Mouse (Mus musculus): ENCODE results near the gene St6galnac1. TPM values are rescaled to one million over a fixed set of nuclear protein-coding genes. Genes with fewer than 3 reads are reported as not detected.
"Not testable (repeated sequence)": the region's sequence is repeated elsewhere in the genome, so short reads cannot be mapped to it uniquely, and the experiment has no call there.

Gene St6galnac1
- polyA plus RNA-seq, 1 experiment from 2014 or later, result not detected

DNA sequence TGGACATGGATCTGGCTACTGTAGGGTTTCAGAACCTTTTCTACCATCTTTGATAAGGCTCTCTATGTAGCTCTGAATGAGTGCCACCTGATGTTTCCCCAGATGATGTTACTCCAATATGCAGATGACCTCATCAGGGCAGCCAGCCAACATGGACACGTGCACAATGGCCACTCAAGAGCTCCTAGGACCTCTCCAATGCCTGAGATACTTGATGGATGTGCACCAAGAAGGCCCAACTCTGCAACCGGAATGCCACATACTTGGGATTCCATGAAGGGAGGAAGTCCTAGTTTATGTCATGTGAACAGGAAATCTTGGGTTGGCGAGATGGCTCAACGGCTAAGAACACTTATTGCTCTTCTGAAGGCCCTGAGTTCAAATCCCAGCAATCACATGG, 20.1 kb downstream of the St6galnac1 start:
- 62% methylated on average over 4 of the region's 4 CpGs for WGBS
- H3K27me3 ChIP-seq (replicated peaks), result no peaks in the 10 kb centered on the region; the same call in 1 of the 2 replicates
- ATAC-seq (ENCODE audit: extremely low read depth, insufficient number of reproducible peaks, low FRiP score, low TSS enrichment), result no peak

DNA sequence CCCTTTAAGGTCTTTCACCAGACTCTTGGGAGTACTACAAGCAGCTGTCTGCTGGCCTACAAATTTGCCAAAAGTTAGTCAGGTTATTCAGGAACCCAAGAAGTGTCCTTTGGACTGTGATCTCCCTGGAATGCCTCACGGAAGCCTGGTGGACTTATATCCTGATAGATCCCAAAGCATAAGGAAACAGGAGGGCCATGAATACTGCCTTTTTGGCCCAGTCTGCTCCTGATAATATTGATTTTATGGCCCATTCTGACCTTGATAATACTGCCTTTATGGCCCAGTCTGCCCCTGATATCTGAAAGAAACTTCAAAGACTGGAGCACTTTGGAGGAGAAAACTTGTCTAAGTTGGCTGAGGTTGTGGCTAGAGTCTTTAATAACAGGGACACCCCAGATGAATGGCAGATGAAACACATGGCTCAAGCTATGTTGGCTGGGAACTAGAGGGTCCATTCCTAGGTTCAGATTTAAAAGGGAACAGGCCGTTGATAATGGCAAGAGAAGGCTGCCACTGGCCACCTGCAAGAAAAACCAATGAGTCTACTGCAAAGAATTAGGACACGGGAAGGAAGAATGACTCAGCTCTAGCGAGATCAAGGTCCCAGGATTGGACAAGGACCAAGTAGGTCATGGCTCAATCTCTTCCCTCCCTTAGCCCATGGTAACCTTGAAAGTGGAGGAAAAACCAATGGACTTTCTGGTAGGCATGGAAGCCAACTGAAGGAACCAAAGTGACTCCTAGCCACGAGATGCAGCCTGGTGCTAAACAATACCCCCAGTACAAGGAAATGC, 21.4 kb downstream of the St6galnac1 start:
- no peak overlapping the region for H3K9ac ChIP-seq
- H3K4me1 ChIP-seq, result no peaks in the 10 kb centered on the region
- no peaks in the 10 kb centered on the region for H3K36me3 ChIP-seq
- no peak overlapping the region for H3K4me2 ChIP-seq
- no peak overlapping the region for H3K27ac ChIP-seq (replicated peaks)
- WGBS, result 70% methylated on average over 5 of the region's 5 CpGs
- no peaks in the 10 kb centered on the region; the same call in 1 of the 2 replicates for H3K27me3 ChIP-seq (replicated peaks)
- ATAC-seq (ENCODE audit: extremely low read depth, insufficient number of reproducible peaks, low FRiP score, low TSS enrichment), result no peak
- H3K4me3 ChIP-seq, result no peak overlapping the region
- H3K9me3 ChIP-seq, result no peaks in the 10 kb centered on the region

More for the DNA sequence above, 20.1 kb downstream of the St6galnac1 start:
- no peak overlapping the region for H3K4me3 ChIP-seq
- no peaks in the 10 kb centered on the region for H3K9me3 ChIP-seq
- H3K4me1 ChIP-seq, result no peaks in the 10 kb centered on the region
- H3K27ac ChIP-seq (replicated peaks), result no peak overlapping the region
- H3K9ac ChIP-seq, result no peak overlapping the region
- no peaks in the 10 kb centered on the region for H3K36me3 ChIP-seq
- no peak overlapping the region for H3K4me2 ChIP-seq

DNA sequence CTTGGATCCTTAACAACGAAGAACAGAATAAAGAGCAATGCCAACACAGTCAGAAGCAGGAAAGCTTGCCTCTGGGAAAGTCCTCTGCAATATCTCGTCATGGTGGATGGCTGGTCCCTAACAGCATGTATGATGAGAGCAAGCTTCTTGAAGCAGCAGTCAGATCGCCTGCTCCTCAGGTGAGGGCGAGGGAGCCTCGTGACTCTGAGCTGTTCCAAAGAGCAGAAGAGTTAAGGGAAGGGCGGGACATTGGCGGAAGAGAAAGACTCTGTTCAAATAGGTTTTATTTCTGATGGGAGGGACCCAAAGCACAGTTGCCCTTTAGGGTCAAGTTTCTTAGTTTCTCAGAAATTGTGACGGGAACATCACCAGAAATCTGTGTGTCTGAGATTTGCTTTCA, 25.6 kb downstream of the St6galnac1 start:
- H3K4me2 ChIP-seq, result no peak overlapping the region
- H3K9me3 ChIP-seq, result no peaks in the 10 kb centered on the region
- H3K4me3 ChIP-seq, result no peak overlapping the region
- no peak overlapping the region for H3K9ac ChIP-seq
- H3K27me3 ChIP-seq (replicated peaks), result no peaks in the 10 kb centered on the region; the same call in 1 of the 2 replicates
- no peaks in the 10 kb centered on the region for H3K4me1 ChIP-seq
- no peak for ATAC-seq (ENCODE audit: extremely low read depth, insufficient number of reproducible peaks, low FRiP score, low TSS enrichment)
- 75% methylated on average over 8 of the region's 8 CpGs for WGBS
- H3K36me3 ChIP-seq, result no peaks in the 10 kb centered on the region
- H3K27ac ChIP-seq (replicated peaks), result no peak overlapping the region

- H3K9me3 ChIP-seq; H3K4me2 ChIP-seq; H3K27me3 ChIP-seq (replicated peaks); H3K36me3 ChIP-seq; ATAC-seq (ENCODE audit: extremely low read depth, insufficient number of reproducible peaks, low FRiP score, low TSS enrichment); H3K27ac ChIP-seq (replicated peaks); H3K4me1 ChIP-seq; H3K9ac ChIP-seq; H3K4me3 ChIP-seq: not testable (repeated sequence)
- 70% methylated on average over 2 of the region's 2 CpGs for WGBS
Observed at GRCm38 (mm10) chr11:116748692-116749091, 26.6 kb downstream of the St6galnac1 start.

GRCm38 (mm10) chr11:116746822-116747221, 28.5 kb downstream of the St6galnac1 start:
- H3K4me3 ChIP-seq; ATAC-seq (ENCODE audit: extremely low read depth, insufficient number of reproducible peaks, low FRiP score, low TSS enrichment); H3K27me3 ChIP-seq (replicated peaks); H3K27ac ChIP-seq (replicated peaks); H3K9ac ChIP-seq; H3K36me3 ChIP-seq; H3K4me1 ChIP-seq; H3K4me2 ChIP-seq; H3K9me3 ChIP-seq: not testable (repeated sequence)
- WGBS, result 95% methylated on average over 3 of the region's 3 CpGs

- not testable (repeated sequence) for H3K9me3 ChIP-seq; H3K36me3 ChIP-seq; H3K9ac ChIP-seq; H3K27me3 ChIP-seq (replicated peaks); ATAC-seq (ENCODE audit: extremely low read depth, insufficient number of reproducible peaks, low FRiP score, low TSS enrichment); H3K4me3 ChIP-seq; H3K4me2 ChIP-seq; H3K4me1 ChIP-seq; H3K27ac ChIP-seq (replicated peaks)
- 65% methylated on average over 2 of the region's 2 CpGs for WGBS
Observed at GRCm38 (mm10) chr11:116745457-116745856, 29.9 kb downstream of the St6galnac1 start.

GRCm38 (mm10) chr11:116738411-116738810, 36.9 kb downstream of the St6galnac1 start:
- no peak overlapping the region for H3K27ac ChIP-seq (replicated peaks)
- H3K4me2 ChIP-seq, result no peak overlapping the region
- no peak for ATAC-seq (ENCODE audit: extremely low read depth, insufficient number of reproducible peaks, low FRiP score, low TSS enrichment)
- peaks cover 7% of the 10 kb centered on the region; the same call in 1 of the 2 replicates for H3K9me3 ChIP-seq
- no peak overlapping the region for H3K4me3 ChIP-seq
- no peaks in the 10 kb centered on the region for H3K36me3 ChIP-seq
- H3K4me1 ChIP-seq, result no peaks in the 10 kb centered on the region
- no peak overlapping the region for H3K9ac ChIP-seq
- H3K27me3 ChIP-seq (replicated peaks), result no peaks in the 10 kb centered on the region
- WGBS, result 43% methylated on average over 11 of the region's 11 CpGs

DNA sequence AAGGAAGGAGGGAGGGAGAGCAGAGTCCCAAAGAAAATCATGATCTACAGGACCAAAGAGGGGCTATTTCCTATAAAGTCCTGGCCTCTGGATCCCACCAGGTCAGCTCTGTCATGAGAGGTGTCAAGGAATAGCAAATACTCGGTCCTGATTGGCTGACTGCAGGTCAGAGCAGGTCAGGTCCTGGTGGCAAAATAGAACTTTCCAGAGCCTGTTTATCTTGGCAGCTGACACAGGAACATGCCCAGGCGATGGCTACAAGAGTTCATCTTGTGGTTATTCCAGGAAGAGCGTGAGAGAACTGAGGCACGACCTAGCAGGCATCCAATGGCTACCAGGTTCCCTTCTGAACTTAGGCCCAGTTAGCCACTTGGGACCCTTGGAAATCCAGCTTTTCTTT, 42.8 kb downstream of the St6galnac1 start:
- H3K4me3 ChIP-seq, result no peak overlapping the region
- peaks cover 7% of the 10 kb centered on the region; the same call in 1 of the 2 replicates for H3K9me3 ChIP-seq
- no peak overlapping the region for H3K27ac ChIP-seq (replicated peaks)
- 69% methylated on average over 4 of the region's 4 CpGs for WGBS
- no peaks in the 10 kb centered on the region for H3K36me3 ChIP-seq
- no peaks in the 10 kb centered on the region for H3K4me1 ChIP-seq
- H3K9ac ChIP-seq, result no peak overlapping the region
- ATAC-seq (ENCODE audit: extremely low read depth, insufficient number of reproducible peaks, low FRiP score, low TSS enrichment), result no peak
- H3K27me3 ChIP-seq (replicated peaks), result no peaks in the 10 kb centered on the region
- no peak overlapping the region for H3K4me2 ChIP-seq

DNA sequence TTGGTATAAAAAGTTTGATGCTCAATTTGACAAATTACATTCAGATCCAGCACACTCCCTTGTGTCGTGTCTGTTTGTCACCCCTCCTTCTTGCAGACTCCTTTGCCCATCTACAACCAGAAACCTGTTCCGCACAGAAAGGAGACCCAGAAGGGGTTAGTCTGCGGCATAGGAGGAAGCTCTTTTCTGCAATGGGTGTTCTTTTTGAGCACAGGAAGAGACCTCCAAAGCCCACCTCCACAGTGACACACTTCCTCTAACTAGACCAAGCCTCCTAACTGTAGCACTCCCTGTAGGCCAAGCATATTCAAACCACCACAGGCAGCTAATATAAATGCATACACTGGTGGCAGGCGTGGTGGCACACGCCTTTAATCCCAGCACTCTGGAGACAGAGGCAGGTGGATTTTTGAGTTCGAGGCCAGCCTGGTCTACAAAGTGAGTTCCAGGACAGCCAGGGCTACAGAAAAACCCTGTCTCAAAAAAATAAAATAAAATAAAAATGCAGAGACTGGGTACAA, 44.2 kb downstream of the St6galnac1 start:
- 82% methylated on average over 6 of the region's 6 CpGs for WGBS
- not testable (repeated sequence) for H3K4me1 ChIP-seq; ATAC-seq (ENCODE audit: extremely low read depth, insufficient number of reproducible peaks, low FRiP score, low TSS enrichment); H3K4me3 ChIP-seq; H3K36me3 ChIP-seq; H3K4me2 ChIP-seq; H3K27me3 ChIP-seq (replicated peaks); H3K9ac ChIP-seq; H3K27ac ChIP-seq (replicated peaks); H3K9me3 ChIP-seq

DNA sequence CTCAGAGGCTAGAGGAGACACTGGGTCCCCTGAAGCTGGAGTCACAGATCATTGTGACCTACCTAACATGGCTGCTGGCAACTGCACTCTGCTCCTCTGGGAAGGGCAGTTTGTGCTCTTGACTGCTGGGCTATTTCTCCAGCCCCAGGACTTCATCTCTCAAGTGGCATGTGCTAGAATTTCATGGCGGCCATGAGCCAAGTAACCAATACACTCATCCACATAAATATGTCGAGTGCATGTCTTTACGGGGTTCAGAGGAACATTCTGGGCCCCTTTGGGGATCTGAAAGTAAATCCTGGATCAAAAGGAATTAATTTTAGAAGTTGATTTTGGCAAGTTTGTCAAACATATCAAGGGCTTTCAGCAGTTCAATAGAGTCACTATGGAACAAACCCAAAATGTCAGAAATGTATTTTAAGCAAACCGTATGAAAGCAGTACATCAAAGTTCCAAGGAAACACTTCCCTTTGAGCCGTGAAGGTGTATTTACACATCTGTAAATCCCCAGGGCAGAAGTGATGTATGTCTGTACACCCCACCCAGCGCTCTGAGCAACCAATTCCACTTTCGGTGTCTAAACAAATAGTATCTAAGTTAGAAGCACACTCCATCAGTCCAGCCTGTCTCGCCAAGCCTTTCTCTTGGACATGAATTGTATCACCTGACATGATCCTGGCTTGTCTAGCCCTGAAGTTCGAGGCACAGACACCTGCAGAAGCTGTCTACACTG, 45.9 kb downstream of the St6galnac1 start:
- H3K27me3 ChIP-seq (replicated peaks), result no peaks in the 10 kb centered on the region
- WGBS, result 69% methylated on average over 9 of the region's 9 CpGs
- no peaks in the 10 kb centered on the region for H3K4me1 ChIP-seq
- no peak overlapping the region for H3K4me3 ChIP-seq
- no peak overlapping the region for H3K4me2 ChIP-seq
- H3K9me3 ChIP-seq, result no peaks in the 10 kb centered on the region
- no peaks in the 10 kb centered on the region for H3K36me3 ChIP-seq
- no peak overlapping the region for H3K27ac ChIP-seq (replicated peaks)
- no peak for ATAC-seq (ENCODE audit: extremely low read depth, insufficient number of reproducible peaks, low FRiP score, low TSS enrichment)
- no peak overlapping the region for H3K9ac ChIP-seq

GRCm38 (mm10) chr11:116726156-116726555, 49.2 kb downstream of the St6galnac1 start:
- Histone ChIP-seq H3K9ac (no peak overlapping the region), H3K27me3 (replicated peaks) (no peaks in the 10 kb centered on the region), H3K36me3 (no peaks in the 10 kb centered on the region), H3K4me2 (no peak overlapping the region), H3K9me3 (no peaks in the 10 kb centered on the region), H3K4me3 (no peak overlapping the region), H3K27ac (replicated peaks) (no peak overlapping the region), H3K4me1 (no peaks in the 10 kb centered on the region)
- WGBS, result 74% methylated on average over 3 of the region's 3 CpGs
- ATAC-seq (ENCODE audit: extremely low read depth, insufficient number of reproducible peaks, low FRiP score, low TSS enrichment), result no peak

Measured in heart, embryonic 13.5 days (tissue).